Mouse (Mus musculus) neural tube, embryonic 14.5 days (tissue): ENCODE results near the gene Zbtb20. TPM values are rescaled to one million over a fixed set of nuclear protein-coding genes. Genes with fewer than 3 reads are reported as not detected.

Source experiments
- ATAC-seq: fragments of 200-750 bp; cut with Nextera tagmentation; 2 replicates; pipeline ENCODE4 v1.8.0; 2017; ENCODE audit warnings: low read depth, mild to moderate bottlenecking, moderate TSS enrichment, moderate library complexity
- H3K27ac ChIP-seq: fragments of 300-500 bp; sonication (generic); 2 replicates; pipeline ENCODE4 v1.5.1; 2014; ENCODE audit warnings: low read depth, mild to moderate bottlenecking, control low read depth, low read length, moderate library complexity, mixed read lengths
- H3K27me3 ChIP-seq: fragments of 300-500 bp; sonication (generic); 2 replicates; pipeline ENCODE4 v1.6.1; 2014; ENCODE audit warnings: low read length; ENCODE audit not compliant: control insufficient read depth, insufficient read depth
- H3K36me3 ChIP-seq: fragments of 300-500 bp; sonication (generic); 2 replicates; pipeline ENCODE4 v1.6.1; 2014; ENCODE audit warnings: low read length, mixed read lengths; ENCODE audit not compliant: control insufficient read depth, insufficient read depth
- H3K4me1 ChIP-seq: fragments of 300-500 bp; sonication (generic); 2 replicates; pipeline ENCODE4 v1.6.1; 2014; ENCODE audit warnings: low read length; ENCODE audit not compliant: control insufficient read depth, insufficient read depth
- H3K4me2 ChIP-seq: fragments of 300-500 bp; sonication (generic); 2 replicates; pipeline ENCODE4 v1.6.1; 2014; ENCODE audit warnings: mild to moderate bottlenecking, low read depth, low read length, control low read depth
- H3K4me3 ChIP-seq: fragments of 300-500 bp; sonication (generic); 2 replicates; pipeline ENCODE4 v1.5.1; 2014; ENCODE audit warnings: low read depth, low read length, control low read depth, mixed read lengths
- H3K9ac ChIP-seq: fragments of 300-500 bp; sonication (generic); replicated peaks from 2 replicates; pipeline ENCODE4 v1.6.1; 2014; ENCODE audit warnings: low read depth, mild to moderate bottlenecking, control low read depth, low read length, mixed read lengths
- H3K9me3 ChIP-seq: fragments of 300-500 bp; sonication (generic); 2 replicates; pipeline ENCODE4 v1.6.1; 2016; ENCODE audit warnings: low read length; ENCODE audit not compliant: control insufficient read depth
- WGBS: fragments of 180-500 bp; shearing (Covaris S2); extraction: QIAGEN DNeasy Blood & Tissue Kit; methylation state at CpG from one replicate; pipeline ENCODE4 v1.1.7; 2014; 5-methylcytosine and 5-hydroxymethylcytosine counted together
- polyA plus RNA-seq: library from polyadenylated mRNA; unstranded; fragments of >200 nt; fragmentation: Nextera tagmentation; extraction: Ambion mirVana; gene quantifications from 2 replicates; pipeline ENCODE4 v1.2.1, GENCODE M21; 2014

Zbtb20 gene
- polyA plus RNA-seq, 1 experiment from 2014 or later: 57.2 TPM

DNA sequence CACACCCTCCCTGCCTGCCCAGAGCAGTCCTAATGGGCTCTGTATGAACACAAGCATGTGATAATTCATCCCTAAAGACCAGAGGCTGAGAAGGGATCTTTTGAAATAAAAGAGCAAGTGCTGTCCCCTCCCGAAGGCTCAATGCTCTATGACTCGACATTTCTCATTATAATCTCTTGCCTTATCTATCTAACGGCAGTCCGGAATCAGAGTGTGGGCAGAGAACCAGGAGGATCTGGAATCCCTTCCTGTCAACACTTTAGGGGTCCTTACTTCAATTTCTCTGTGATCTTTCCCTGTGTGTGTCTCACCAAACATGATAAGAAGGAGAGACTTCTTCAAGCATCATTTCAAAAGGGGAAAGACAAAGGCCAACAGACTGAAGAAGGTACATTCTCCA lies 770.2 kb downstream of the Zbtb20 start:
- H3K27me3 ChIP-seq: no peaks in the 10 kb centered on the region
- H3K9ac ChIP-seq: no peak overlapping the region
- no peaks in the 10 kb centered on the region for H3K4me1 ChIP-seq
- no peak overlapping the region for H3K27ac ChIP-seq
- no peaks in the 10 kb centered on the region for H3K36me3 ChIP-seq
- no peak for ATAC-seq
- no peak overlapping the region for H3K4me3 ChIP-seq
- 57% methylated on average over 4 of the region's 4 CpGs for WGBS
- H3K9me3 ChIP-seq: no peaks in the 10 kb centered on the region
- H3K4me2 ChIP-seq: no peak overlapping the region

GRCm38 (mm10) chr16:43646943-43647342 lies 771.3 kb downstream of the Zbtb20 start:
- no peaks in the 10 kb centered on the region for H3K9me3 ChIP-seq
- H3K27me3 ChIP-seq: no peaks in the 10 kb centered on the region
- 94% methylated on average over 3 of the region's 3 CpGs for WGBS
- no peak for ATAC-seq
- H3K27ac ChIP-seq: no peak overlapping the region
- no peak overlapping the region for H3K4me2 ChIP-seq
- H3K9ac ChIP-seq: no peak overlapping the region
- H3K4me1 ChIP-seq: no peaks in the 10 kb centered on the region
- no peaks in the 10 kb centered on the region for H3K36me3 ChIP-seq
- no peak overlapping the region for H3K4me3 ChIP-seq

DNA sequence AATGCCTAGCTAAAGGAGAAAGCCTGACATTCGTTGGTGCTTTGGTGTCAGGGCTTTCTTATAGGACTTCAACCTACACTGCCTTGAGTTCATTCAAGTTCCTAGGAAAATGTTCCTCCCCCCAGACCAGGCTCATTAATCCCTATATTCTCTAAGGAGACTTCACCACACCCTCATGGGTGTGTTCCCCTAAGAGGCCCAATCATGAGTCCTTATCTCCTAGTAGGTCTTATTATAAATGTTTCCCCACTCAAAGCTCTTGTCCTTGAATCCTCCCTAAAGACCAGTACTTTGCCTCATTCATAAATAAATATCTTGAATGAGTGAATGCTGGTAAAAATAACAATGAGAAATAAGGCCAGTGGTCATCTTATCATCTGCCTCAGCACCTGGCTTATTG lies 772.0 kb downstream of the Zbtb20 start:
- 93% methylated on average over 1 of the region's 1 CpGs for WGBS
- no peak overlapping the region for H3K9ac ChIP-seq
- no peaks in the 10 kb centered on the region for H3K4me1 ChIP-seq
- no peaks in the 10 kb centered on the region for H3K9me3 ChIP-seq
- H3K36me3 ChIP-seq: no peaks in the 10 kb centered on the region
- H3K4me3 ChIP-seq: no peak overlapping the region
- no peaks in the 10 kb centered on the region for H3K27me3 ChIP-seq
- no peak for ATAC-seq
- no peak overlapping the region for H3K27ac ChIP-seq
- no peak overlapping the region for H3K4me2 ChIP-seq

DNA sequence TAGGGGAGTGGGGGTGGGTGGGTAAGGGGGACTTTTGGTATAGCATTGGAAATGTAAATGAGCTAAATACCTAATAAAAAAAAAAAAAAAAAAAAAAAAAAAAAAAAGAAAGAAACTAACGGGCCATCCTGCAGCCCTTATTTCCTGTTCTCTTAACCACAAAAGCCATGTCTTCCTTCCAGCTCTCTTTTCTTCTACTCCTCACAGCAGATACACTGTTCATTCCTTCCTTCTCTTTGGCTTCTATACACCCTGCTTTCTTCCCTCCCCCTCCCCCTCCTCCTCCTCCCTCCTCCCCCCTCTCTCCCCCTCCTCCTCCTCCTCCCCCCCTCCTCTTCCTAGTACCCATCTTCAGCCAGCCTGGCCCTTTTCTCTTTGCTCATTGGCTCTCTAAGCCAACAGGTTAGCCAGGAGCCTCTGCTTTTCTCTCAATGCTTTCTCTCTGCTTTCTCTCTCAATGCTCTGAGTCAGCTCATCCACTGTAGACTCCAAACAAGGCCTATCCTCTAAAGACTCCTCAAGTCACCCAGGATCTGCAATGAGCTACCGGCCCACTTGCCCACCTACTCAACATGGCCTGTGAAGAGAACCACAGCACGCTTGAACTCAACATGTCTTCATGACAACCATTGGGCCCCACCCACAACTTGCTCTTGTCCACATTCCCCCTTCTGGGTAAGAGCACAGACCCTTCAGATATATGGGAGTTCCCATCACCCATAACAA lies 774.8 kb downstream of the Zbtb20 start:
- no peaks in the 10 kb centered on the region for H3K36me3 ChIP-seq
- H3K9me3 ChIP-seq: no peaks in the 10 kb centered on the region
- H3K9ac ChIP-seq: no peak overlapping the region
- H3K4me3 ChIP-seq: no peak overlapping the region
- 95% methylated on average over 2 of the region's 3 CpGs for WGBS
- H3K4me1 ChIP-seq: no peaks in the 10 kb centered on the region
- no peak for ATAC-seq
- H3K4me2 ChIP-seq: no peak overlapping the region
- H3K27me3 ChIP-seq: no peaks in the 10 kb centered on the region
- no peak overlapping the region for H3K27ac ChIP-seq

DNA sequence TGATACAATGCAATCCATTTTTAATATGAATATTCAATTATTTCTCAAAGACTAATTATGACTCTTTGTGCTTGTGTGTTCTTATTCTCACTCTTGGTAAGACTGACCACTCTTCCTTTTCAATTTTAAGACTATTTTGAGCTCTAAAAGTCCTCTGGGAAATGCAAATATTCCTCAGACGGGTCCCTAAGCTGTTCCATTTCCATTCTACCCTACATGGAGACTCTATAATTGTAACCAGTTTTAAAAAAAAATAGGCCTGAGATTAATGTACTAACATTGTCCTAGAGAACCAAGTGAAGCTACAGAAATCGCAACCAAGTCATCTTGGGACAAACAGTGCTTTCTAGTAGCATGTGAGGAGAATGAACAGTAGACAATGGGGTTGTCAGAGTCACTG lies 777.6 kb downstream of the Zbtb20 start:
- no peak overlapping the region for H3K4me2 ChIP-seq
- no peak overlapping the region for H3K4me3 ChIP-seq
- H3K27me3 ChIP-seq: no peaks in the 10 kb centered on the region
- no peaks in the 10 kb centered on the region for H3K9me3 ChIP-seq
- H3K9ac ChIP-seq: no peak overlapping the region
- no peak overlapping the region for H3K27ac ChIP-seq
- H3K4me1 ChIP-seq: no peaks in the 10 kb centered on the region
- ATAC-seq: no peak
- 83% methylated on average over 2 of the region's 2 CpGs for WGBS
- H3K36me3 ChIP-seq: no peaks in the 10 kb centered on the region

- Histone ChIP-seq H3K27ac (no peak overlapping the region), H3K9me3 (no peaks in the 10 kb centered on the region), H3K4me3 (no peak overlapping the region), H3K27me3 (no peaks in the 10 kb centered on the region), H3K36me3 (no peaks in the 10 kb centered on the region), H3K4me1 (no peaks in the 10 kb centered on the region), H3K4me2 (no peak overlapping the region), H3K9ac (no peak overlapping the region)
- WGBS: 94% methylated on average over 3 of the region's 3 CpGs
- no peak for ATAC-seq
Measured at GRCm38 (mm10) chr16:43654269-43654668, 778.6 kb downstream of the Zbtb20 start.

- Histone ChIP-seq H3K9me3 (no peaks in the 10 kb centered on the region), H3K4me1 (no peaks in the 10 kb centered on the region), H3K27me3 (no peaks in the 10 kb centered on the region), H3K9ac (no peak overlapping the region), H3K27ac (no peak overlapping the region), H3K4me3 (no peak overlapping the region), H3K36me3 (no peaks in the 10 kb centered on the region), H3K4me2 (no peak overlapping the region)
- WGBS: 91% methylated on average over 6 of the region's 6 CpGs
- ATAC-seq: no peak
Measured at GRCm38 (mm10) chr16:43655183-43655787, 779.6 kb downstream of the Zbtb20 start.

DNA sequence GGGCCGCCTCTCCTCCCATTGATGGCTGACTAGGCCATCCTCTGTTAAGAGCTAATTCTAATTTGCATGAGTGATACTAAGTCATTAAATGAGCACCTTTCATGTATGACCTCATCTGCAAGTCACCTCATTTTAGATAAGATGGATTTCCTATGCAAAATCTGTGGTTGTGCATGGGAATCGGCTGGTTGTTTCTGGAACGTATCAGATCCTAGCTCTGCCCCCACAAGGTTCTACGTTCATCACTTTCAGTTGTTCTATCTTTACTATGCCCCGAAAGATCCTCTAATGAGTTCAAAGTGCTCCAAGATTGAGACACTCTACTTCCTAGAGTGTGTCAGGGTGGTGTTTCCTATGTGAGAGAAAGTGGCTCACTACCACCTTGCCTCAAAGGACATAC lies 785.9 kb downstream of the Zbtb20 start:
- 93% methylated on average over 5 of the region's 5 CpGs for WGBS
- ATAC-seq: no peak
- no peak overlapping the region for H3K27ac ChIP-seq
- H3K27me3 ChIP-seq: no peaks in the 10 kb centered on the region
- H3K4me3 ChIP-seq: no peak overlapping the region
- no peak overlapping the region for H3K9ac ChIP-seq
- no peaks in the 10 kb centered on the region for H3K36me3 ChIP-seq
- H3K4me2 ChIP-seq: no peak overlapping the region
- H3K4me1 ChIP-seq: no peaks in the 10 kb centered on the region
- H3K9me3 ChIP-seq: no peaks in the 10 kb centered on the region

- Histone ChIP-seq H3K27ac (no peak overlapping the region), H3K4me3 (no peak overlapping the region), H3K36me3 (no peaks in the 10 kb centered on the region), H3K9ac (no peak overlapping the region), H3K4me2 (no peak overlapping the region), H3K27me3 (no peaks in the 10 kb centered on the region), H3K4me1 (no peaks in the 10 kb centered on the region), H3K9me3 (no peaks in the 10 kb centered on the region)
- WGBS: 87% methylated on average over 10 of the region's 10 CpGs
- ATAC-seq: no peak
Measured at GRCm38 (mm10) chr16:43662124-43663004, 786.7 kb downstream of the Zbtb20 start.
